ENCODE assay signal across 8 mouse cellular contexts in genomic region chr11:48871817-48872541, GRCm38 (mm10). TPM values are rescaled to one million over a fixed set of nuclear protein-coding genes. Genes with fewer than 3 reads are reported as not detected.
DNase-seq lines count a peak whose midpoint lies in the region; ATAC-seq and TF ChIP-seq lines count a peak whose summit lies in the region.

No protein-coding gene starts in this region.

- TF ChIP-seq POLR2A in limb, embryonic 14.5 days (IDR thresholded peaks at IDR 0.05; ENCODE audit: borderline replicate concordance, extremely low read depth, insufficient read depth, insufficient read length) = no peak

- no peak overlapping the region for H3K27ac ChIP-seq in limb, embryonic 14.5 days (replicated peaks; ENCODE audit: low read depth, low read length)
- no peak overlapping the region for H3K27ac ChIP-seq in midbrain, embryonic 12.5 days (replicated peaks)
- H3K27ac ChIP-seq in stomach, embryonic 15.5 days = peak overlapping the region; percentile 88

- H3K4me2 ChIP-seq in limb, embryonic 14.5 days (replicated peaks; ENCODE audit: low read depth, low read length, severe bottlenecking) = peak overlapping the region; percentile 57
- peak overlapping the region; percentile 68 for H3K4me2 ChIP-seq in midbrain, embryonic 12.5 days (replicated peaks)
- H3K4me2 ChIP-seq in stomach, embryonic 15.5 days = peak overlapping the region; percentile 81

- 0 out of 2 replicates have a peak, but pooled peaks have one; percentile 21 for ATAC-seq in limb, embryonic 14.5 days (ENCODE audit: low FRiP score, low read depth)
- peak; percentile 14; the same call in 1 of the 2 replicates for ATAC-seq in midbrain, embryonic 12.5 days (ENCODE audit: low FRiP score, low read depth)
- ATAC-seq in stomach, embryonic 15.5 days (ENCODE audit: insufficient read depth, low FRiP score, low read depth) = no peak

- WGBS in limb, embryonic 14.5 days = 10% methylated on average over 17 of the region's 17 CpGs
- WGBS in midbrain, embryonic 12.5 days = 12% methylated on average over 17 of the region's 17 CpGs
- WGBS in stomach, embryonic 15.5 days = 14% methylated on average over 17 of the region's 17 CpGs

- DNase-seq in right cerebral cortex, postnatal 10 days (ENCODE audit: low spot score in 2 of 2) = peak; percentile 53 to 55
- no peak for DNase-seq in right cerebral cortex, postnatal 14 days
- DNase-seq in c-Kit-positive CD71-positive TER-119-positive erythroid progenitor cells, embryonic 14.5 days (ENCODE audit: low spot score) = peak; percentile 53
- peak; percentile 44 to 54 for DNase-seq in gastrocnemius, adult 8-10 months (ENCODE audit: low spot score in 2 of 2)
- DNase-seq in induced T-regulatory cell, adult 2 months (ENCODE audit: low read depth) = peak; percentile 79
- DNase-seq in limb, embryonic 14.5 days (ENCODE audit: low spot score) = no peak

- no peaks in the 10 kb centered on the region for H3K27me3 ChIP-seq in limb, embryonic 14.5 days (ENCODE audit: control insufficient read depth, insufficient read depth, low read length)
- peaks cover 26% of the 10 kb centered on the region; the same call in 1 of the 2 replicates for H3K27me3 ChIP-seq in midbrain, embryonic 12.5 days
- H3K27me3 ChIP-seq in stomach, embryonic 15.5 days (replicated peaks) = no peaks in the 10 kb centered on the region

- H3K4me3 ChIP-seq in limb, embryonic 14.5 days (replicated peaks; ENCODE audit: low read length) = peak overlapping the region; percentile 36
- H3K4me3 ChIP-seq in midbrain, embryonic 12.5 days = peak overlapping the region; percentile 41
- peak overlapping the region; percentile 52 for H3K4me3 ChIP-seq in stomach, embryonic 15.5 days (replicated peaks)

- H3K4me1 ChIP-seq in limb, embryonic 14.5 days (ENCODE audit: control insufficient read depth, insufficient read depth, low read length) = no peaks in the 10 kb centered on the region
- peaks cover 12% of the 10 kb centered on the region; the same call in 1 of the 2 replicates for H3K4me1 ChIP-seq in midbrain, embryonic 12.5 days
- H3K4me1 ChIP-seq in stomach, embryonic 15.5 days = peaks cover 25% of the 10 kb centered on the region

- H3K9ac ChIP-seq in limb, embryonic 14.5 days (ENCODE audit: low read depth, low read length, severe bottlenecking) = peak overlapping the region; percentile 48
- peak overlapping the region; percentile 53 for H3K9ac ChIP-seq in midbrain, embryonic 12.5 days (replicated peaks)
- peak overlapping the region; percentile 37 for H3K9ac ChIP-seq in stomach, embryonic 15.5 days

- H3K9me3 ChIP-seq in limb, embryonic 14.5 days (ENCODE audit: control insufficient read depth, low read length) = no peaks in the 10 kb centered on the region
- H3K9me3 ChIP-seq in midbrain, embryonic 12.5 days = no peaks in the 10 kb centered on the region
- no peaks in the 10 kb centered on the region for H3K9me3 ChIP-seq in stomach, embryonic 15.5 days

- H3K36me3 ChIP-seq in limb, embryonic 14.5 days (ENCODE audit: control insufficient read depth, insufficient read depth, low read length) = no peaks in the 10 kb centered on the region
- no peaks in the 10 kb centered on the region for H3K36me3 ChIP-seq in midbrain, embryonic 12.5 days
- no peaks in the 10 kb centered on the region for H3K36me3 ChIP-seq in stomach, embryonic 15.5 days

RNA-seq across cellular contexts. Expression of gene Irgm1, which starts 0.5 kb away (rescaled TPM):
- total RNA-seq in gastrocnemius, adult 8-10 months (2022) = 10 to 100 TPM; 12.0 to 13.7 (median 12.9) TPM
- 3.7 and 4.1 TPM in 2 replicates for polyA plus RNA-seq in limb, embryonic 14.5 days (2012; rRNA removed)
- polyA plus RNA-seq in limb, embryonic 14.5 days (2014; fragmentation: Nextera tagmentation; extraction: Ambion mirVana) = 4.5 and 5.5 TPM in 2 replicates
- 2.3 and 2.4 TPM in 2 replicates for polyA plus RNA-seq in midbrain, embryonic 12.5 days (2016; fragmentation: Nextera tagmentation; extraction: Ambion mirVana)
- polyA plus RNA-seq in stomach, embryonic 15.5 days (2015; fragmentation: Nextera tagmentation; extraction: Ambion mirVana) = 12.8 and 14.3 TPM in 2 replicates

RNA-seq across cellular contexts. Expression of gene Gm5431, which starts 30.0 kb away (rescaled TPM):
- total RNA-seq in gastrocnemius, adult 8-10 months (2022) = under 1 TPM in 3 of 4 experiments, not detected in 1; 0.13 to 0.21 (median 0.17) TPM
- 0.16 and 0.19 TPM in 2 replicates for polyA plus RNA-seq in limb, embryonic 14.5 days (2012; rRNA removed)
- polyA plus RNA-seq in limb, embryonic 14.5 days (2014; fragmentation: Nextera tagmentation; extraction: Ambion mirVana) = 0.12 and 0.22 TPM in 2 replicates
- 0.18 TPM in 1 of 2 replicates, not detected in the other for polyA plus RNA-seq in midbrain, embryonic 12.5 days (2016; fragmentation: Nextera tagmentation; extraction: Ambion mirVana)
- polyA plus RNA-seq in stomach, embryonic 15.5 days (2015; fragmentation: Nextera tagmentation; extraction: Ambion mirVana) = 0.24 and 0.37 TPM in 2 replicates

RNA-seq across cellular contexts. Expression of gene Gm12184, which starts 45.5 kb away (rescaled TPM):
- 1 to 10 TPM; 1.4 to 3.1 (median 1.8) TPM for total RNA-seq in gastrocnemius, adult 8-10 months (2022)
- polyA plus RNA-seq in limb, embryonic 14.5 days (2012; rRNA removed) = 42.1 and 55.1 TPM in 2 replicates
- polyA plus RNA-seq in limb, embryonic 14.5 days (2014; fragmentation: Nextera tagmentation; extraction: Ambion mirVana) = 7.9 and 14.8 TPM in 2 replicates
- polyA plus RNA-seq in midbrain, embryonic 12.5 days (2016; fragmentation: Nextera tagmentation; extraction: Ambion mirVana) = 7.6 and 8.3 TPM in 2 replicates
- polyA plus RNA-seq in stomach, embryonic 15.5 days (2015; fragmentation: Nextera tagmentation; extraction: Ambion mirVana) = 10.3 and 16.4 TPM in 2 replicates

RNA-seq across cellular contexts. Expression of gene Trim7, which starts 46.0 kb away (rescaled TPM):
- 10 to 100 TPM; 25.5 to 30.8 (median 29.7) TPM for total RNA-seq in gastrocnemius, adult 8-10 months (2022)
- 2.6 and 2.9 TPM in 2 replicates for polyA plus RNA-seq in limb, embryonic 14.5 days (2012; rRNA removed)
- polyA plus RNA-seq in limb, embryonic 14.5 days (2014; fragmentation: Nextera tagmentation; extraction: Ambion mirVana) = 1.2 and 2.0 TPM in 2 replicates
- 1.3 and 1.4 TPM in 2 replicates for polyA plus RNA-seq in midbrain, embryonic 12.5 days (2016; fragmentation: Nextera tagmentation; extraction: Ambion mirVana)
- 2.3 and 2.5 TPM in 2 replicates for polyA plus RNA-seq in stomach, embryonic 15.5 days (2015; fragmentation: Nextera tagmentation; extraction: Ambion mirVana)

RNA-seq across cellular contexts. Expression of gene Trim41, which starts 54.8 kb away (rescaled TPM):
- 10 to 100 TPM; 13.7 to 25.0 (median 20.8) TPM for total RNA-seq in gastrocnemius, adult 8-10 months (2022)
- 51.5 and 52.4 TPM in 2 replicates for polyA plus RNA-seq in limb, embryonic 14.5 days (2012; rRNA removed)
- 5.5 and 7.0 TPM in 2 replicates for polyA plus RNA-seq in limb, embryonic 14.5 days (2014; fragmentation: Nextera tagmentation; extraction: Ambion mirVana)
- polyA plus RNA-seq in midbrain, embryonic 12.5 days (2016; fragmentation: Nextera tagmentation; extraction: Ambion mirVana) = 5.4 and 6.2 TPM in 2 replicates
- 5.0 and 6.7 TPM in 2 replicates for polyA plus RNA-seq in stomach, embryonic 15.5 days (2015; fragmentation: Nextera tagmentation; extraction: Ambion mirVana)

Comparison
In these comparisons a context has a peak if more than half of its experiments do, and no peak if none do; other contexts are left out.
1. DNase-seq: peak in right cerebral cortex, postnatal 10 days (2 of 2), c-Kit-positive CD71-positive TER-119-positive erythroid progenitor cells, embryonic 14.5 days (single experiment), gastrocnemius, adult 8-10 months (2 of 2) and induced T-regulatory cell, adult 2 months (single experiment); none in right cerebral cortex, postnatal 14 days (single experiment) and limb, embryonic 14.5 days (single experiment).
2. Peak in every context shown above with its lines, with median percentiles within 50 percentile points of each other: H3K4me2 ChIP-seq, H3K4me3 ChIP-seq and H3K9ac ChIP-seq.